Mouse (Mus musculus): ENCODE measurements around the gene Prol1.
"Not testable (repeated sequence)": the region's sequence is repeated elsewhere in the genome, so short reads cannot be mapped to it uniquely, and the experiment has no call there.

Prol1 gene

GRCm38 (mm10) chr5:88317012-88317411 is at the start of gene Prol1:
Prol1 (plus strand) TSS chr5:88317312.
- DNase-seq (ENCODE audit: low spot score in 2 of 2): no peak

- DNase-seq (ENCODE audit: low spot score in 2 of 2): no peak
Measured at GRCm38 (mm10) chr5:88268619-88269018, 48.5 kb upstream of the Prol1 start, which contains the start of gene Gm7714. Gm7714 (plus strand) TSS chr5:88268919.

DNA sequence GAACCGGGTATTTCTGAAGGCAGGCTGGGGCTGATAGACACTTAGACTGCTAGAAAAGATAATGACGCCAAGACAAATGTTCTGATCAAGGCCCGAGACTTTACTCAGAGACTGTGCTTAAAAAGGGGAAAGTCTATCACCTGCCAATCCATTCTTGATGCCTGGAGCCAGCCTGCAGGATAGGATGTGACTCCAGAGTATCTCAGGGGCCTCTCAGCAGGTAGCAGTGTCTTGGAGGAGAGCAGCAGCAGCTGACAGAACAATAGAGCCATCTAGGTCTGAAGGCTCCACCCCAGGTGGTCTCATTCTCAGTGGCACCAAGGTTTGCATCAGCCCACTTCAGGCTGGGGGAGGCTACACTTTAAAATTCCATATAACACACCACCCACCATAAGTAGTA is 5.8 kb upstream of the Prol1 start:
- not testable (repeated sequence) for DNase-seq (ENCODE audit: low spot score in 2 of 2)

DNA sequence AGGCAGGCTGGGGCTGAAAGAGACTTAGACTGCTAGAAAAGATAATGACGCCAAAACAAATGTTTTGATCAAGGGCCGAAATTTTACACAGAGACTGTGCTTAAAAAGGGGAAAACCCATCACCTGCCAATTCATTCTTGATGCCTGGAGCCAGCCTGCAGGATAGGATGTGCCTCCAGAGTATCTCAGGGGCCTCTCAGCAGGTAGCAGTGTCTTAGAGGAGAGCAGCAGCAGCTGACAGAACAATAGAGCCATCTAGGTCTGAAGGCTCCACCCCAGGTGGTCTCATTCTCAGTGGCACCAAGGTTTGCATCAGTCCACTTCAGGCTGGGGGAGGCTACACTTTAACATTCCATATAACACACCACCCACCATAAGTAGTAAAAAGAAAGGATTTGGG is 31.4 kb downstream of the Prol1 start:
- DNase-seq (ENCODE audit: low spot score in 2 of 2): not testable (repeated sequence)

DNA sequence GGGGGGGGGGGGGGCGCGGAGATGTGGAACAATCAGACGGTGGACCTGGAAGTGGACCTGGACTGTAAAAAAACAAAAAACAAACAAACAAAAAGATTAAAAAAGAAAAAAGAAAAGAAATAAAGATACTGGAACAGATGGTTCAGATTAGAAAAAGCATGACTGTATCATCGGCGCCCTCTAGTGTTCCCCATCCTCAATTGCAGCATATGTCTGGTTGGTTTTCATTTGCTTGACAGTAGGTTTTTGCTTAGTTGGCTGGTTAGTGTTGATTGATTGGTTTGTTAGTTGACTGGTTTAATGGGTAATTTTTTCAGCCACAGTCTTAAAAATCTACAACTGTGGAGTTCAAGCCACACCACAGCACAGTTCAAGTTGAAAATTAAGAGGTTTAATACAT is 47.7 kb downstream of the Prol1 start:
- peak; percentile 26 to 29 for DNase-seq (ENCODE audit: low spot score in 2 of 2)

- DNase-seq (ENCODE audit: low spot score in 2 of 2): no peak
Measured at GRCm38 (mm10) chr5:88366886-88367285, 49.8 kb downstream of the Prol1 start.

DNA sequence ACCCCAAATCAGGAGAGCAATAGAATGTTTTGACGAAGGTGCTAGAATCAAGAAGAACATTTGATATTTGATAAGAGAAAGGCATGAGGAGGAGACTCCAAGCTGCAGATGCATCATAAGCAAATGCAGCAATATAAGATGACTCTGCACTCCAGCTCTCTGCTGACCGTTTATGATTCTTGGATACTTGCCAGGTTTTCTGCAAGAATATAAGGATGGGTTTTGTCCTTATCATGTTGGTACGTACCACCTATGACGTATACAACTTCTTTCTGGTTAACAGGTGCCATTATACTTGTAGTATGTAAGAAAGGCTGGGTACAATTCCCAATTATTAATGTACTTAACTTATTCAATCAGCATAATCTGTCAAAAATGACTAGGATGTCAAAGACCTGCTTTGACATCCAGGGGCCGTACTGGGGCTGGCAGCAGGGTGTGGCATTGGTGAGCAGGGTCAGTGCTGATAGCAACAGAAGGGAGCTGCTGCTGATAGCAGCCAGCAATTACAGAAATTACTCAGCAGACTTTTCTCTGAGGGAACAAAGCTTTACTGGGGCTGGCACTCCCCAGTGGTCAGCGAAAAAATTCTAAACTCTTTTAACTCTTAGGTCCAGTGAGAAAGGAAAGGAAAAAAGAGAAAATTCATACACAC is 53.6 kb downstream of the Prol1 start:
- no peak for DNase-seq (ENCODE audit: low spot score in 2 of 2)

DNA sequence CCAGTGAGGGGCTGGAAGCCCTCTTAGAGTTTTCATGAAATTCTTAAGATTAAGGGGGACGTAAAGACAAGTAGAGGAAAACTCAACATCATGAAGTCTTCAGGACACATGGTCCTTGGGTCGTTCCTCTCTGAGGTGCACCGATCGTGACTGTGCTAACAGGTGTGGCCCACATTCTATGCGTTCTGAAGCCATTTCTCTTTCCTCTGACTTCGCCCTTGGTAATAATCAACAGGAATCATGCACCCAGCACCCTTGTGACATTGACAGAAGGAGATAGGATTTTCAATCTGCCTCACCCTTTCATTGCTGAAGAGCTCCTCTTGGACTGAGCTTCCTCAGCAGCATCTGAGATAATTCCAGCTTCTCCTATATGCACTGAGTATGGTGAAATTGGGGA is 55.5 kb downstream of the Prol1 start:
- no peak for DNase-seq (ENCODE audit: low spot score in 2 of 2)

- DNase-seq (ENCODE audit: low spot score in 2 of 2): no peak
Measured at GRCm38 (mm10) chr5:88375808-88376207, 58.7 kb downstream of the Prol1 start, which contains the start of gene Amtn. Amtn (plus strand) TSS chr5:88376108.
